Mouse (Mus musculus) brain, embryonic 18.5 days (tissue): Measurements from ENCODE around the gene Gnat2.

Experiments
- DNase-seq: peaks from one replicate; pipeline ENCODE4 v3.0.0-alpha.2; 2012; ENCODE audit warnings: low read depth, low spot score

Gene Gnat2

DNA sequence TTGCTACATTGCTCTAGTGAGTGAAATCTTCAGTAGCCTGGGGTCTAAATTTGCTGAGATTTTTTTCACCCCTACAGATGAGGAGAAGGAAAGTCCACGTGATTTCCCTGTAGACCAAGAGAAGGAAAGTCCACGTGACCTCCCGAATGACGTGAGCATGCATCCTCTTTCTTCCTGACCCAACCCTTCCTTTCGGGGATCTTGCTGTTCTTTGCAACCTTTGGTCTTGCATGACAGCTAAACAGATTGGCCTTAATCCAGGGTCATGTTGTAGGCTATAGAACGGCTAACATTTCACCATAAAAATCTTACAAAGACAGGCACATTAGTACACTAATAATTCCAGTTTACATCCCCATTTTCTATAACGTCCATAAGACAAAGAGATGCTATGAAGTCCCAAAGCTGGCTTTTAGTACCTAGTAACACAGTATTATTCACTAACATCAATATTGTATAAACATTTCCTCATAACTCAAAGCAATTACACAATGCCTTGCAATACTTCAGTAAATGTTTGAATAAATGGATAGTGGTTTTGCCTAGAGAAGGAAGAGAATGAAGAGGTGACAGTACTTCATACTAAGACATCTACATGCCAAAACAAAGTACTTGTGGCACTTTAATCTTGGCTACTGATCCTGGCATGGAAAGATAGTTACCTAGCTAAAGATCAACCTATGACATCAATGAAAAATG, 21.2 kb downstream of the Gnat2 start:
- no peak for DNase-seq

DNA sequence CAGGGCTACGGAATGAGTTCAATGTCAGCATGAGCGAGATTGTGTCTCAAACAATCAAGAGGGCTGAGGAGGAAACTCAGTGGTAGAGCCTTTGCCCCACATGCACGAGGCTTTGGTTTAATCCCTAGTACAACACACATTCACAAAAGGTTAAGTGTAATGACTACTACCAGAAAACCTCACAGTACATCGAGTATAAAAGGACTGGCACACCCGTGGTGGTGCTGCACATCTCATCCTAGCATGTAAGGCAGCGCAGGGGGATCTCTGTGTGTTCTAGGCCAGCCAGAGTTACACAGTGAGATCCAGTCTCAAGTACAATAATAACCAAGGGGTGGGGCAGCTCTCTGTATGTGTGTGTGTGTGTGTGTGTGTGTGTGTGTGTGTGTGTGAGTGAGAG, 24.9 kb downstream of the Gnat2 start:
- no peak for DNase-seq

DNA sequence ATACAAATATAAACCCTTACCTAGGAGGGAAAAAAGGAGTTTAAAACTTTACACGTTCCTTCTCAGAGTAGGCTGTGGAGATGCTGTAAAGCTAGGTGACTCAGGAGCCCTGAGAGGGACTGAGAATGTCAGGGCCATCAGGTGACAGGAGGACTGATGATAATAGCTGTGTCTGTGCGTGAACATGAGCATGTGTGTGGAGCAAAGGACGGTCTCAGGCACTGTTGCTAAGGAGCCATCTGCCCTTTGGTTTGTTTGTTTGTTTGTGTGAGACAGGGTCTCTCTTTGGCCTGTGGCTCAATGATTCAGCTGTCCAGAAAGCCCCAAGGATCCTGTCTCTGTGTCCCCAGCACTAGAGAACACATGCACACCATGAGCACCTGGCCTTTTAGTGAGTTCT, 28.5 kb downstream of the Gnat2 start:
- no peak for DNase-seq

DNA sequence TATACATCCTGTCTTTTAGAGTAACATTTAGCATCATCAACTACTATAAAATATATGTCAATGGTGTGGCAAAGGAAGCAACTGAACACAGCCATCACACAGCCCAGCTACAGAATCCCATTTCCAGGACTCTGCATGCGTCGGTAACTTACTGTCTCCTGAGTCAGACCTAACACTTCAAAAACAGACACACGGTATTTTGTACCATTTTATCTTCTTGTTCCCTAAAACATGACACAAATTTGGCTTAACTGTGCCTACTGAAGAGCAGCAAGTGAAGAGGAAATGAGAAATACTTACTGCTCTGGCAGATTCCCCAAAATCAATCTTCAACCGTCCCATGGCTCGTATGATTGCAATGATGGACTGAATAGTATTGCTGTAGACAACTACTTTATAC, 30.7 kb downstream of the Gnat2 start:
- DNase-seq = no peak

DNA sequence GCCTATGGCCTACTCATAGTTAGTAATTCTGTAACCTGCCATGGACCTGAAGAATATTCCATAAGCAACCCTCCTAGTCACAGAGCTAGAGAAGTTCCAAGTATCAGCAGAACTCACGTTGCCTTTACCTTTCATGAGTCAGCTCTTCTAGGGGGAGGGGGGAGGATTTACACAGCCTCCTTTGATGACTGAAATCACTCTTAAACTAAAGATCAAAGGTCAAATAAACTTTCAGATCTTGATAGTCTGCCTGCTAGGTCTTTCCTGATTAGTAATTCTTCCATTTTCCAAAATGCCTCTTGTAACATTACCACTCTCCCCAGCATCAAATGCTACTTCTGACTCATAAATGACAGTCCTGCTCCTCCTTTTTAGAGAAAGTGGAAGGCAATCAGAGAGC, 31.5 kb downstream of the Gnat2 start:
- DNase-seq = no peak

DNA sequence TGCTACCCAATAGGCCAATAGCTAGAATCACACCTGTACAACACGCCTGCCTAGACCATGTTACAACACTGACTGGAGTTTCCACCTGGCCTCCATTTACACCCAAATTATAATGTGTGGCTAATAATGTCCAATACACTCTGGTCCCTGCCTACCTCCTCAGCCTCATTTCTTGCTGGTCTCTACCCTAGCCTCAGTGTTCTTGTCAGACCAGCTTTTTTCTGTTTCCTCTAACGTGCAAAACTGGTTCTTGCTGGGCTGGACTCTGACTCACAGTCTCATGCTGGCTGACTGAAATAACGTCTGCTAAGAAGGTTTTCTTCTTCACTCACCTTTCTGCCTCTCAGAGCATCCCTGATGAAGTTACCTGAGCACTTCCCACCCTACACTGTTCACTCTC, 33.7 kb downstream of the Gnat2 start:
- DNase-seq = no peak

DNA sequence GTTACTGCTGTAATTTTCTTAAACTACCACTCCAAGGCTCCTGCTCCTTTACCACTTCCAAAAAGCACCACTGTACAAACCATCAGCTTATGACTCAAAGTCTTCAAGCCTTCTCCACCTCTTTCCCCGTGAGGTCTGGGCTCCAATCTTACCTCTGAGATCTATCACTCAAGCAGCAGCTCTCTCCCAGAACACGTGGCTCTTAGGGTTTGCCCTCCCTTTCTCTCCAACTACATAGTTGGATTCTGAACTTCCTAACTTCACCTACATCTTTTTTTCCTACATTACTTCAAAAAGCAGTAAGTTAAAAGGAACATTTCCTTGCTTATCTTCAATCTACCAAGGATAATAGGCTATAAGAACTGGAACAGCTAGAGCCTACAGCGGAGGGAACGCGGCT, 35.9 kb downstream of the Gnat2 start:
- no peak for DNase-seq

DNA sequence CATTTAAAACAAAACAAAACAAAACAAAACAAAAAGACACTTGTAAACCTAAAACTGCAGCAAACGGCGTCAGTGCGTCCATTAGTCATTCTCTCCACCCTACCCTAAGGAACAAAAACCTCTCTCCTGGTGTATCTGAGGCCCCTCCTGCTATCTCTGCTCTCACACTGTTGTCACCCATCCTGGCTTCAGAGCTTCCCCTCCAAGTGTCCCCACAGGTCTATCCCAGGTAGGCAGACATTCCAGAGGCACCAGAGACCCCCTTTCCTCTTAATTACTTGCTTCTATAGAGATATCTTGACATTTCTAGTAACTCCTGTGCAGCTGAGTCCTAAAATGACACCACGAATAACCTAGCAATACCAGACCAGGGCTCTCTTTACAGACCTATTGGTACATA, 36.8 kb downstream of the Gnat2 start:
- DNase-seq = no peak

DNA sequence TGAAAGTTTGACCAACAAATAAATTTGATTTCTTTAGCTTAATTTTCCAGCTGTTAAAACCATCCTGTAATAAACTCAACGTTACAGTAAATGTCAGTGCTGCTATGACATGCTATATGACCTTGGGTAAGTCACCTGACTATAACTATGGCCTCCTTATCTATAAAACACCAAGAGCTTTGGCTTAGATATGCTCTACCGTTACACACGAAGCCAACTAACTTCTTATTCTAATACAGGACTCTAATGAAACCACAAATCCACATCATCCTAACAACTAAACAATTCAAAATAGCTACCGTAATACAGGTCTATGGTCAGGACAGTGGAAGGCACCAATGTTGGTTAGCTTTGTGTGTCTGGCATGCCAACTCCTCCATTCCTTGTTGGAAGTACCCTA, 37.2 kb downstream of the Gnat2 start:
- DNase-seq = no peak

DNA sequence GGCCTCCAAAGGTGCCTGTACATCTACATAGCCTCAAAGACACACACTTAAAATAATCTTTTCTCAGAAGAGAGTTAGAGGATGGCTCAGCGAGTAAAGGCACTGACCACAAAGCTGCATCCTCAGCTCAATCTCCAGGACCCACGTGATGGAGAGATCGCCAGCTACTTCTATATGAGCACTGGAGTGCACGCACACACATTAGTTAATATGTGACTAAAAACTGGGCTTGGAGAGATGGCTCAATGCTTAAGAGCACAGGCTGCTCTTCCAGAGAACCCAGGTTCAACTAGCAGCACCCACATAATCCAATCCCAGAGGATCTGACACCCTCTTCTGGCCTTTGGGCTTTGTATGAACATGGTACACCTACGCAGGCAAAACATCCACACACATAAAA, 38.6 kb downstream of the Gnat2 start:
- no peak for DNase-seq

DNA sequence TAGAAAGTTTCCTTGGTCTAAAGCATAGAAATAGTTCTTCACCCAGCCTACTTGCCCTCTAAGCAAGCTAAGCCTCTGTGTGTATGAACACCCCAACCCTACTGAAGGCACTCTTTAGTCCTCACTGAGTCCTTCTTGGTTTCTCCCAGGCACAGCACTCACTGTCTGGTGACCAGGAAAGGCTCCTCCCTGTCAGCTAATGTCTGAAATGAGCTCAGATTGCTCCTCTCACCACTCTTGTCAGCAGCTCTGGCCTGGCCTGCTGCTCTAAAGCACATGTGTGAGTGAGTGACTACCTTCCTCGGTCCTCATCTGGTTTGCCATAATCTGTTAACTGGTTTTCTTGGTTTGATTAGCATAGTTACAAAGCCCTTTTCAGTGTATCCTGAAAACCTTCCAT, 39.2 kb downstream of the Gnat2 start:
- DNase-seq = no peak

DNA sequence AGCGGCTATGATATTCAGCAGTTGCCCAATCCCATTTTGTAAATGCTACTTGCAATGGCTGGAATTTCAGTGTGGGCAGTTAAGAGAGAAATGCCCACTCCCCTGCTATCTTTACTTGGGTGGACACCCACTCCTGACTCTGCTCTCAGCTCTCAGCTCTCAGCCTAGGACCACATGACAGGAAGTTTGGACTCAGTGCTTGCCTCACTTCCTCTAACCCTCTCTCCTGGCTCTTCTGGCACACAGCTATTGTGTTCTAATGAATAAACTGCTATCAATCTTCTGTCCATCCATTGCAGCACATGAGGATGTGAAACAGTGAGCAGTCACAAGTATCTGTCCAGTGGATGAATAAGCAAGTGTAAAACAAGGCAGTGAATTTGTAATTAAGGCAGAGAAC, 39.9 kb downstream of the Gnat2 start:
- no peak for DNase-seq

DNA sequence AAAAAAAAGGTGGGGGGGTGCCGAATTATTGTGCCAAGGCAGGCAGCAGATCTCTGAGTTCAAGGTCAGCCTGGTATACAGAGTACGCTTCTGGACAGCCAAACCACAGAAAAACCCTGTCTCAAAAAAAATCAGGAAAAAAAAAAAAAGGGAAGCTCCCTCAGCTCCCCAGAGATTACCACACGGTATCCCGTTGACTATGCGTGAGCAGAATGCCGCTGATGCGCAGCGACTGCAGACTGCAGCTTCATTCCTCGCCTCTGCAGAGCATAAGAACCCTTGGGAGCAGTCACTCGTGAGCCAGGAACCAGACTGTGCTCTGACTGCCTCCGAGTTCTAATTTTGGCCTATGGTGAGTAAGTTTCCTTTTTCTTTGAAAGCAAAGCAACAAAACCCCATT, 42.1 kb downstream of the Gnat2 start:
- DNase-seq = no peak

DNA sequence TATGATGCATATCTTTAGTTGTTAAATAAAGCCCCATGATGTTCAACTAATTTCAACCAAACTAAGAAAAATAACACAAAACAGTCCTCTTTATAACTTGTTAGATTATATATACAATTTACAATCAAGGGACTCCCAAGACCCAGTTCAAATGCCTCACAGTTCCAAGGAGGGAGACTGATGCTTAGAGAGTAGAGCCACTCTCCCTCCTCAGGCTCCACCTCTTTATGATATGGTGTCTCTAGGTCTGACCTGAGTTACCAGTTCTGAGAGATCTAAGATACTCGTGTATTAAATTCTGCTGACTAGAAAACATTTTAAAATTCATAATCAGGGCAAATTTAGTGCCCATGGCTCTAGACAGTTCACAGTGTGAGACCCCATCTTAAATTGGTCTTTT, 46.5 kb downstream of the Gnat2 start:
- DNase-seq = no peak

DNA sequence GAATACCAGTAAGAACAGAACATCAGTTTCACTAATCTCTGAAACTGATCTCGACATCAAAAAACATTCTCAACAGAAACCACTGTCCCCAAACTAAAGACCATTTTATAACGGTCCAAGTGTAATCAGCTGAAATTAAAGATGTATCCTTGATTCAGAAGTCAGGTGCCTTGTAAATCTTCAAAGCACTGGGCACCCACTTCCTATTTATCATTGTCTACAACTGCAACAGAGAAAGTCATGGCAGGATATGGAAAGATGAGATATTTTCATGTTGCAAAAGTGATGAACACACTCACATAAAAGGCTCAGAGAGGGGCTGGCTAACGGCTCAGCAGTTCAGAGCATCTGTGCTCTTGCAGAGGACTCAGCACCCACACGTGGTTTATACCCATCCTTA, 48.2 kb downstream of the Gnat2 start:
- no peak for DNase-seq

DNA sequence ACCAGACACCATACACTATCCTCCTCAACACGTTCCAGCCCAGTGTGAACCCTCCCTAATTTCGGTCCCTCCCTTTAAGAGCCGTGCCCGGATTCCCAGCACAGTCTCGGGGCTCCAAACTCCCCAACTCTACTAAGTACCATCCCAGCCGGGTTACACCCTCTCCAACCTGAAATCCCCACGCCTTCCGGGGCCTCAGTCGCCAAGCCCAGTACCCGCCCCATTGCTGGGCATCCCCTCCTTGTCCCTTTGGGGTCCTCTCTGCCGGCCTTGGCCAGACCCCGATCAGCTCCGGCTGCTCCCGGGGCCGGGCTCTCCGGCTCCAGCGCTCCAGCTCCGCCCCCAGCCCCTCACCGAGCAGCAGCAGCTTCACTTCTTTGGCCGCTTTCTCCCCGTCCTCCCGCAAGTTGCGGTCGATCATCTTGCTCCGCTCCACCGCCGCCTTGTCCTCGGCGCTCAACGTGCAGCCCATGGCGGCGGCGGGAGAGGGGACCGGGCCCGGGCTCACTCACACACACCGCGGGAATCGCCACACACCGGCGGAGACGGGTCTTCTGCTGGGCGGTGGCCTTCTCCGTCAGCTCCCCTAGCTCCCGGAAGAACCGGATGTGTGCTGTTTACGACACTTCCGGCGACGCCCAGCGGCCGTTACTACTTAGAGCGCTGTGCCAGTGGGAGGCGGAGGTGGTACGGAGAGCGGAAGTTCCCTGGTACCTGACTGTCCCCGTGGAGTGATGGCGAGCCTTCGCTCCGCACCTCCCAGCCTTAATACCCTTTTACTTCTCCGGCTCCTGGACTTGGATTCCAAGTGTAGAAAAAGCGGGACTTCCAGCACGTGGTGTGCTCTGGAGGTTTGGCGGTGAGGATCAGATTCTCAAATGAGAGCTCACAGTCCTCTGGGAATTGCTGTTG, 53.2 kb downstream of the Gnat2 start, which contains the start of gene Gnai3:
TSS of gene Gnai3 (minus strand) at position 613 of the 912 bp plus-strand sequence.
- DNase-seq = peak; percentile 81

DNA sequence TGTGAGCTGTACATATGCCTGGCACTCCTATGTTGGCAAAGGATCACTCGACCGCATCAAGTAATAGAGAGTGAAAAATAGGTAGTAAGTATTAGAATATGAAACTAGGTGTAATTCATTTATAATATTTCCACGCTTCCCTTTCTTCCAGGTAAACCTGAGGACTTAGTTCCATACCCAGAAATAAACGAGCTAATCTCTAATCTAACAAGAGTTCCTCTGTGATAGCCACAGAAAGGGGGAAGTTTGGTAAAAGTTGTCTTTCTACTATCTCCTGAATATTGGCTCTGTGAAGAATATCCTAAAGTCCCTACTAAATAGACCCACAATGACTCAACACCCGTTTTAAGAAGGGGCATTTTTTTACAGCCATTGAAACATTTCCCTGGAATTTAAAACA, 54.1 kb downstream of the Gnat2 start:
- no peak for DNase-seq

DNA sequence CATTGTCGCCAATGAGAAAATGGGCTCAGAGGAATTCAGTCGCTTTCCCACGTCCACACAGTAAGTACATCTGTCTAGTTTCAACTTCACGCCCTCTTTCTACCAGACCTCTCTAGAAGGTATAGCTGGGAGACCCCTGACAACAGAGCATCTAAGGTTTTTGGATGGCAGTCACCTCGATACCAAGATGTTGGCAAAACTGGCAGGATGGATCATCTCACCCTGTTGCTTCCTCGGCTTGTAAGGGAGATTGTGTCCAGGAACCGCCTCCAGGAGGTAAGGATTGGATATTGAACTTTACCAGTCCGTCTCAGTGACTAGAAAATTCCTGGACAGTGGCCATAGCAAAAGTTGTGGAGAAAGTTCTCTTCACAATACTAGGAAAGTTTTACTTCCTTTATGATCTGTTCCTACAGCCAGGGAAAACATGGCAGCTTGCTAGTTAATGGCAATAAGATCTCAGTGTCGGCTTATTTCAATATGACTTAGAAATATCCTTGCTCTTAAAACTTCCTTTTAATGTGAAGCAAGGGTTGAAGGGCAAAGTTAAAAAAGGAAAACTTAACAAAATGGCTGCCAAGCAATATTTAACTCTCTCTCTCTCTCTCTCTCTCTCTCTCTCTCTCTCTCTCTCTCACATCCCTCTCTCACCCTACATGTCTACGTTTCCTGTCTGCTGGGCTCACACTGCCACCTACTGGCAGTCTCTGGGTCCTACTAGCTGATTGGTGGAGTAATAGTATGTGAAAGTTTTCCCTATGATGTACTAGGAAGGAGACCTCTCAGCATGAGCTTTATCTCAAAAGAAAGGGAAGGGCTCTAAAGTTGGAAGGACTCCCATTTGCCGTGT, 55.0 kb downstream of the Gnat2 start:
- no peak for DNase-seq
